Mouse (Mus musculus): ENCODE results near the gene Allc. TPM values are rescaled to one million over a fixed set of nuclear protein-coding genes. Genes with fewer than 3 reads are reported as not detected.

Allc gene
- polyA plus RNA-seq, 1 experiment from 2014 or later, result not detected

DNA sequence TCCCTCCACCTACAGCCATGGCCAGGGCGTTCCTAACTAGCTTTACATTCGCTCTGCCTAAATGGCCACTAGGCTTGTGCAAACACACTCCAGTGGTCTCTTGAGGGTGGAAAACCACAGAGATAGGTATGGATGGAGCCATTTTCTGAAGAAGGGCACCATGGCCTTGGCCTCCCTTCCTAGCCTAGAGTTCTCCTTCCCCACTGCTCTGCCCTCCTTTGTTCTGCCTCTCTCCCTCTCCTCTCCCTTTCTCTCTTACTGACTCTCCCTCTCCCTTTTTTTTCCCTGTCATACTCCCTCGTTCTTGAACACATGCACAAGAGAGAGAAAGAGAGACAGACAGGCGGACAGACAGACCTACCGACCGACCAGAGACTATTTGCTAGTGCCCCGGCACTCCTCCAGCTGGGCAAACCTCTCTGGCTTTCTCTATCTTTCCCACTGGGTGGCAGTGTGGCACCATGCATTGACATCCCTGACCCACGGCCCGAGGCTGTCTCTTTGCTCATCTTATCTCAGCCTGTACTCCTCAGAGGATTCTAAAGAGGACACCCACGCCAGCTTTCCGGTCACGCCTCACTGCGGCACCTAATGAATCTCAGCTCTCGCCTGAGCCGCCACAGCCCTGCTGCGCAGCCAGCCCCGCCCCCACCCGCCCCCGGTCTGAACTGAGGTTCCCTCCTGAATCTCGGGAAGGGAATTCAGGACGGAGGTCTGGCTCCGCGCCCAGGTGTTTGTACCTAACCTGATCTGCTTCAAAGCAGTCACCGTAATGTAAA, 7.0 kb upstream of the Allc start:
- no peaks in the 10 kb centered on the region for H3K27me3 ChIP-seq (ENCODE audit: insufficient read depth, low read length)
- no peaks in the 10 kb centered on the region for H3K9me3 ChIP-seq (replicated peaks; ENCODE audit: low read length)
- ATAC-seq (replicated peaks; ENCODE audit: low FRiP score, low read depth), result peak; percentile 94
- peak overlapping the region; percentile 29 for H3K4me3 ChIP-seq (replicated peaks; ENCODE audit: low read depth, low read length)
- peaks cover 7% of the 10 kb centered on the region; the same call in 1 of the 2 replicates for H3K4me1 ChIP-seq (replicated peaks; ENCODE audit: insufficient read depth, low read length)
- TF ChIP-seq CTCF (IDR thresholded peaks at IDR 0.05; ENCODE audit: low read depth), result peak; percentile 83
- peak overlapping the region; percentile 61 for H3K4me2 ChIP-seq (ENCODE audit: low read length)
- peak; percentile 95 for DNase-seq (ENCODE audit: low spot score)
- peak overlapping the region; percentile 0; the same call in 1 of the 2 replicates for H3K9ac ChIP-seq (ENCODE audit: low read depth, low read length)
- H3K36me3 ChIP-seq (ENCODE audit: insufficient read depth, low read length), result no peaks in the 10 kb centered on the region
- WGBS, result 9% methylated on average over 24 of the region's 24 CpGs
- H3K27ac ChIP-seq, result no peak overlapping the region

DNA sequence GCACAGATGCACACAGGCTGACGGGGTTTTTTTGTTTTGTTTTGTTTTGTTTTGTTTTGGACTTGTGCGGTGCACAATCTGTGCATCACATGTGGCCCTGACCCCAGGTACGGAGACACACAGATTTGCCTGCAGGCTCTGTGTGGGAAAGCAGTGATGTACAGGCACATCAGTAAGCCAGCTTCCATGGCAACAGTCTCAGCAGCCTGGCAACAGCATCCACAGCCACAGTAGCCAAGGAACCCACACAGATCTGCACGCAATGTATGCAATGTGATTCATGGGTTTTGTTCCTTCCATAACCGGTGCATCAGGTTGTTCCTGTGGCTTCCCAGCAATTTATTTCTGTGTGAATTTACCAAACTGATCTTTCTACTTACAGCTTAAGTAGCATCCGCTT, 5.6 kb upstream of the Allc start:
- Histone ChIP-seq H3K27me3 (ENCODE audit: insufficient read depth, low read length) (no peaks in the 10 kb centered on the region), H3K36me3 (ENCODE audit: insufficient read depth, low read length) (no peaks in the 10 kb centered on the region), H3K4me3 (replicated peaks; ENCODE audit: low read depth, low read length) (no peak overlapping the region), H3K9ac (ENCODE audit: low read depth, low read length) (no peak overlapping the region), H3K4me1 (replicated peaks; ENCODE audit: insufficient read depth, low read length) (peaks cover 7% of the 10 kb centered on the region; the same call in 1 of the 2 replicates), H3K9me3 (replicated peaks; ENCODE audit: low read length) (no peaks in the 10 kb centered on the region), H3K4me2 (ENCODE audit: low read length) (no peak overlapping the region), H3K27ac (no peak overlapping the region)
- no peak for DNase-seq (ENCODE audit: low spot score)
- no peak for TF ChIP-seq CTCF (IDR thresholded peaks at IDR 0.05; ENCODE audit: low read depth)
- 76% methylated on average over 6 of the region's 6 CpGs for WGBS
- no peak for ATAC-seq (replicated peaks; ENCODE audit: low FRiP score, low read depth)

- 72% methylated on average over 3 of the region's 3 CpGs for WGBS
- no peak for ATAC-seq (replicated peaks; ENCODE audit: low FRiP score, low read depth)
Measured at GRCm38 (mm10) chr12:28584036-28584435, 1.7 kb upstream of the Allc start.

DNA sequence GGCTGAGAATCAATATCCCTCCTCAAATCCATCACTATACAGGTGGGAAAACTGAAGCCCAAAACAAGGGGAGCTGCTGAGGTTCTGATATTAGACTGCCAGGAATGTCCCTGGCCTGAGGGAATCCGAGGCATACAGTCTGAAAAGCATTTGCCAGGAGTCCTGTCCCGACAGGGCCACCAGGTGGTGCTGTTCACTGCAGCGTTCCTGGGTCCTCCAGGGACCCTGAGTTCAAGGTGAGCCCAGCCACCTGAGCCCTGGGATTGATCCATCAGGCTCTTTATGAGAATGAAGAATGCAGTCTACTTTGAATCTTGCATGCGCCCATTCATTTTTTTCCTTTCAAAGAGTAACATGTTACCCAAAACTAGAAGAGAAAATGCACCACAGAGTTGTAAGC, 3.2 kb downstream of the Allc start:
- Histone ChIP-seq H3K36me3 (ENCODE audit: insufficient read depth, low read length) (no peaks in the 10 kb centered on the region), H3K4me1 (replicated peaks; ENCODE audit: insufficient read depth, low read length) (no peaks in the 10 kb centered on the region), H3K27ac (no peak overlapping the region), H3K4me2 (ENCODE audit: low read length) (no peak overlapping the region), H3K9me3 (replicated peaks; ENCODE audit: low read length) (no peaks in the 10 kb centered on the region), H3K9ac (ENCODE audit: low read depth, low read length) (no peak overlapping the region), H3K4me3 (replicated peaks; ENCODE audit: low read depth, low read length) (no peak overlapping the region), H3K27me3 (ENCODE audit: insufficient read depth, low read length) (no peaks in the 10 kb centered on the region)
- 39% methylated on average over 4 of the region's 4 CpGs for WGBS
- DNase-seq (ENCODE audit: low spot score) (no peak), ATAC-seq (replicated peaks; ENCODE audit: low FRiP score, low read depth) (no peak)
- TF ChIP-seq CTCF (IDR thresholded peaks at IDR 0.05; ENCODE audit: low read depth), result peak; percentile 62

More at GRCm38 (mm10) chr12:28584036-28584435, 1.7 kb upstream of the Allc start:
- no peaks in the 10 kb centered on the region for H3K4me1 ChIP-seq (replicated peaks; ENCODE audit: insufficient read depth, low read length)
- no peak overlapping the region for H3K4me3 ChIP-seq (replicated peaks; ENCODE audit: low read depth, low read length)
- no peaks in the 10 kb centered on the region for H3K9me3 ChIP-seq (replicated peaks; ENCODE audit: low read length)
- H3K36me3 ChIP-seq (ENCODE audit: insufficient read depth, low read length), result no peaks in the 10 kb centered on the region
- H3K27me3 ChIP-seq (ENCODE audit: insufficient read depth, low read length), result no peaks in the 10 kb centered on the region
- no peak for DNase-seq (ENCODE audit: low spot score)
- no peak for TF ChIP-seq CTCF (IDR thresholded peaks at IDR 0.05; ENCODE audit: low read depth)
- no peak overlapping the region for H3K27ac ChIP-seq
- no peak overlapping the region for H3K9ac ChIP-seq (ENCODE audit: low read depth, low read length)
- H3K4me2 ChIP-seq (ENCODE audit: low read length), result no peak overlapping the region

DNA sequence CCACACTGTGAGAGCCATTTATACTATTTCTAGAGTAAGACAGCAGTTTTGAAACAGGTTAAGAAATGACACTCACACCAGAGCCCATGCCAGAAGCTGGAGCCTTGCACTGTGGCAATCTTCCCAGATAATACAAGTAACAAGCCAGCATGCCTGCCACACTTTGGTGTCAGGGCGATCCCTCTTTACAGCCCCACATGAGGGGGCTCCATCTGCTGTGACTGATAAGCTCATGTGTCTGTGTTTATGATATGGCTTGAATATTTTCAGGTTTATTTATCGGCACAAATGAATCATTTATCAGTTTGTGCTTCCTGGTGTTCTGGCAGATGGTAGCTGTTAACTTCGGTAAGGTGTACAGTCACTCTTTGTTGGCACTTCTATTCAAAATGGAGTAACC, 4.2 kb downstream of the Allc start:
- ATAC-seq (replicated peaks; ENCODE audit: low FRiP score, low read depth) (no peak), DNase-seq (ENCODE audit: low spot score) (no peak)
- Histone ChIP-seq H3K4me3 (replicated peaks; ENCODE audit: low read depth, low read length) (no peak overlapping the region), H3K4me2 (ENCODE audit: low read length) (no peak overlapping the region), H3K36me3 (ENCODE audit: insufficient read depth, low read length) (no peaks in the 10 kb centered on the region), H3K27ac (no peak overlapping the region), H3K4me1 (replicated peaks; ENCODE audit: insufficient read depth, low read length) (no peaks in the 10 kb centered on the region), H3K9ac (ENCODE audit: low read depth, low read length) (no peak overlapping the region), H3K27me3 (ENCODE audit: insufficient read depth, low read length) (no peaks in the 10 kb centered on the region), H3K9me3 (replicated peaks; ENCODE audit: low read length) (no peaks in the 10 kb centered on the region)
- 84% methylated on average over 3 of the region's 3 CpGs for WGBS
- no peak for TF ChIP-seq CTCF (IDR thresholded peaks at IDR 0.05; ENCODE audit: low read depth)

GRCm38 (mm10) chr12:28575366-28576070, 6.8 kb downstream of the Allc start:
- Histone ChIP-seq H3K4me1 (replicated peaks; ENCODE audit: insufficient read depth, low read length) (no peaks in the 10 kb centered on the region), H3K4me2 (ENCODE audit: low read length) (no peak overlapping the region), H3K9me3 (replicated peaks; ENCODE audit: low read length) (no peaks in the 10 kb centered on the region), H3K36me3 (ENCODE audit: insufficient read depth, low read length) (no peaks in the 10 kb centered on the region), H3K9ac (ENCODE audit: low read depth, low read length) (no peak overlapping the region), H3K27me3 (ENCODE audit: insufficient read depth, low read length) (no peaks in the 10 kb centered on the region), H3K27ac (no peak overlapping the region), H3K4me3 (replicated peaks; ENCODE audit: low read depth, low read length) (no peak overlapping the region)
- TF ChIP-seq CTCF (IDR thresholded peaks at IDR 0.05; ENCODE audit: low read depth), result no peak
- 63% methylated on average over 6 of the region's 6 CpGs for WGBS
- DNase-seq (ENCODE audit: low spot score), result no peak
- no peak for ATAC-seq (replicated peaks; ENCODE audit: low FRiP score, low read depth)

All from kidney, postnatal 0 days (tissue).